In genomic region chr2:180103978-180104658, GRCm38 (mm10) we compare ENCODE assay signal across 8 mouse cellular contexts. TPM values are rescaled to one million over a fixed set of nuclear protein-coding genes. Genes with fewer than 3 reads are reported as not detected.
DNase-seq lines count a peak whose midpoint lies in the region; ATAC-seq and TF ChIP-seq lines count a peak whose summit lies in the region.

Gene Hrh3, minus strand, starts transcription at chr2:180104488.

- peaks cover 21% of the 10 kb centered on the region for H3K4me1 ChIP-seq in G1E (ENCODE audit: insufficient read depth, low read depth, low read length)
- H3K4me1 ChIP-seq in forebrain, embryonic 15.5 days: peaks cover 40% of the 10 kb centered on the region
- peaks cover 43% of the 10 kb centered on the region for H3K4me1 ChIP-seq in hindbrain, embryonic 12.5 days

- peak within 1 kb of the TSS; percentile 42 for H3K9ac ChIP-seq in forebrain, embryonic 15.5 days (replicated peaks)
- H3K9ac ChIP-seq in hindbrain, embryonic 12.5 days: peak within 1 kb of the TSS; percentile 59

- no peak within 1 kb of the TSS; the same call in 1 of the 2 replicates for H3K27ac ChIP-seq in forebrain, embryonic 15.5 days (replicated peaks)
- 0 out of 2 replicates have a peak within 1 kb of the TSS, but pooled peaks have one; percentile 44 for H3K27ac ChIP-seq in hindbrain, embryonic 12.5 days

- peak; percentile 90 for DNase-seq in G1E (ENCODE audit: low spot score)
- peak; percentile 64 to 67 for DNase-seq in layer of hippocampus, postnatal 36 days
- DNase-seq in lung, postnatal 25 days (ENCODE audit: low spot score): peak; percentile 71
- peak; percentile 74 for DNase-seq in retina, postnatal 1 day
- DNase-seq in urinary bladder, postnatal 25 days (ENCODE audit: low spot score): peak; percentile 81

- H3K36me3 ChIP-seq in G1E (replicated peaks): no peaks in the 10 kb centered on the region
- H3K36me3 ChIP-seq in forebrain, embryonic 15.5 days: no peaks in the 10 kb centered on the region
- no peaks in the 10 kb centered on the region for H3K36me3 ChIP-seq in hindbrain, embryonic 12.5 days

- peak within 1 kb of the TSS; percentile 65; the same call in 1 of the 2 replicates for H3K4me3 ChIP-seq in G1E (ENCODE audit: low read depth, low read length)
- peak within 1 kb of the TSS; percentile 55 for H3K4me3 ChIP-seq in forebrain, embryonic 15.5 days
- peak within 1 kb of the TSS; percentile 54 for H3K4me3 ChIP-seq in hindbrain, embryonic 12.5 days

- peak within 1 kb of the TSS; percentile 92 for H3K4me2 ChIP-seq in forebrain, embryonic 15.5 days (replicated peaks)
- H3K4me2 ChIP-seq in hindbrain, embryonic 12.5 days (replicated peaks): peak within 1 kb of the TSS; percentile 85

- H3K27me3 ChIP-seq in G1E (ENCODE audit: insufficient read depth, low read length): peaks cover 81% of the 10 kb centered on the region
- peaks cover 42% of the 10 kb centered on the region for H3K27me3 ChIP-seq in forebrain, embryonic 15.5 days
- H3K27me3 ChIP-seq in hindbrain, embryonic 12.5 days: peaks cover 65% of the 10 kb centered on the region

- WGBS in forebrain, embryonic 15.5 days: under 1% methylated on average over 85 of the region's 87 CpGs
- 0% methylated on average over 60 of the region's 87 CpGs for WGBS in hindbrain, embryonic 12.5 days

- ATAC-seq in G1E (ENCODE audit: extremely low read depth, insufficient number of reproducible peaks, low FRiP score, poor library complexity, severe bottlenecking): peak; percentile 36; the same call in 1 of the 2 replicates
- ATAC-seq in cerebellum, adult (ENCODE audit: insufficient number of reproducible peaks, low FRiP score, low TSS enrichment): peak; percentile 27; the same call in 1 of the 2 replicates
- peak; percentile 71 for ATAC-seq in forebrain, embryonic 15.5 days (replicated peaks)
- ATAC-seq in hindbrain, embryonic 12.5 days (ENCODE audit: low FRiP score): peak; percentile 70

- no peaks in the 10 kb centered on the region for H3K9me3 ChIP-seq in G1E (replicated peaks)
- H3K9me3 ChIP-seq in forebrain, embryonic 15.5 days: no peaks in the 10 kb centered on the region
- no peaks in the 10 kb centered on the region for H3K9me3 ChIP-seq in hindbrain, embryonic 12.5 days (replicated peaks)

- no peak for TF ChIP-seq CTCF in G1E (IDR thresholded peaks at IDR 0.05; ENCODE audit: low read depth, low read length)

RNA-seq across cellular contexts. Expression of gene Hrh3, which starts in this region (rescaled TPM):
- total RNA-seq in G1E (2014; fragmentation: Nextera tagmentation) (not detected in 2 replicates), G1E (2017) (0.11 TPM in 1 of 2 replicates, not detected in the other)
- polyA plus RNA-seq in G1E (2012): not detected in 2 replicates
- polyA plus RNA-seq in forebrain, embryonic 15.5 days (2015; fragmentation: Nextera tagmentation; extraction: Ambion mirVana): 2.3 and 2.7 TPM in 2 replicates
- 4.1 and 4.2 TPM in 2 replicates for polyA plus RNA-seq in hindbrain, embryonic 12.5 days (2016; fragmentation: Nextera tagmentation; extraction: Ambion mirVana)
- 10 to 100 TPM; 42.8 to 44.2 TPM for total RNA-seq in layer of hippocampus, postnatal 36 days (2021)

Comparison
In these comparisons a context has a peak if more than half of its experiments do, and no peak if none do; other contexts are left out.
1. RNA of gene Hrh3 (total RNA-seq): 42.8 to 44.2 TPM in layer of hippocampus, postnatal 36 days; 0.11 TPM in G1E; every median in the first group is over 10 times any median in the second.
2. Peak in DNase-seq, ATAC-seq and H3K4me3 ChIP-seq in G1E; RNA of the gene not detected or under 1 TPM.
3. Peak in every context shown above with its lines, with median percentiles within 50 percentile points of each other: ATAC-seq, DNase-seq and H3K4me3 ChIP-seq.